ENCODE assay signal across 8 mouse cellular contexts in the genomic region with DNA sequence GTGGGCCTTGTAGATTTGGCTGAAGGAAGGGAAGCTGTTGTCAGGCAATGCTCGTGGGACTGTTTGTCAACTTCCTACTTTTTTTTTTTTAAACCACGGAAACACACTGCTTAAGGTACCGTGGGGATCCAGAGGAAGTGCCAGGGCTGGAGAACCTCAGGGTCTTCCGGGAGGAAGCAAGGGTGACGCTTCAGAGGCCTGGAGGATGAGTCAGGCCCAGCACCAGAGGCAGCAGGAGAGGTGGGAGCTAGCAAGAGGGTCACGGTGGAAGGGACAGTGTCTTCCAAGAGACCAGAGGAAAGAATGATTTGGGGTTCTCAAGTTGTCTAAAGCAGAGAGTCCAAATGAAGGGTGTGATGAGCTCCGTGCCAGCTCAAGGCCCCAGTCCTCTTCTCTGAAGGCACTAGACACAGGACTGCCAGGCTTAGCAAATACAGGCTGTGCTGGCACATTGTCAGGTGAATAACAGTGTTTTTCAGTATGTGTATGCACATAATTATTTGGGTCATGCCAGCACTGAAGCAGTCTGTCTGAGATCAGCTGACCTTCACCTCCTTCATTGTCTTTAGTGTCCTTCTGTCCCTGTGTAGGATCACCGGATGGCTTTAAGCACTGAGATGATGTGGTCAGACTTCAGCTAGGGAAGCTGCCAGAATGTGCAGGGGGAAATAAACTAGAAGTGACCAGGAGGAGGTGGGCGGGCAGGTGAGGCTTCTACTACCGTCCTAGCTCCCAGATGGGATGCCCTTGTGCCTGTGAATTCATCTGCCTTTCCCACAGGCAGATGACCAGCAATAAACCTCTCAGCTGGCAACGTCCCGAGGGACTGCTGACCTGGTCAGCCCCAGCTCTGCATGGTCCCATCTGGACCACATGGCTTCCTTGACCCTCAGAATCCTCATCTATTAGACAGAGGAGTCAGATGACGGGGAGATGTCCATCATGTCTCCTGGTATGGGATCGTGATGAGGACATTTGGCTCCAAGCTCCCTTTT. TPM values are rescaled to one million over a fixed set of nuclear protein-coding genes. Genes with fewer than 3 reads are reported as not detected.
A peak's percentile ranks its signal among the peaks of the same experiment; 100 is the strongest.
DNase-seq lines count a peak whose midpoint lies in the region; ATAC-seq and TF ChIP-seq lines count a peak whose summit lies in the region.
"Had no signal": no experiment of that assay in that cellular context is flagged by ENCODE, and none has a peak within 500 bp of the region (broad histone marks: within the 10 kb centered on the region; RNA-seq: fewer than 3 reads in every experiment).

No protein-coding gene starts in this region.

- TF ChIP-seq CTCF in liver, adult 2 months (IDR thresholded peaks at IDR 0.05; ENCODE audit: low read depth, low read length) = no peak

- no peaks in the 10 kb centered on the region for H3K9me3 ChIP-seq in hindbrain, embryonic 16.5 days (ENCODE audit: control insufficient read depth, low read length)
- H3K9me3 ChIP-seq: limb, embryonic 13.5 days had no signal

- WGBS in liver, adult 2 months = 79% methylated on average over 14 of the region's 14 CpGs
- WGBS in hindbrain, embryonic 16.5 days = 77% methylated on average over 14 of the region's 14 CpGs

- no peak for ATAC-seq in hindbrain, embryonic 16.5 days

- no peak overlapping the region for H3K4me3 ChIP-seq in liver, adult 2 months (ENCODE audit: insufficient read depth, low read depth, low read length)
- no peak overlapping the region for H3K4me3 ChIP-seq in hindbrain, embryonic 16.5 days (ENCODE audit: low read length)
- H3K4me3 ChIP-seq: limb, embryonic 13.5 days had no signal

- H3K4me1 ChIP-seq in liver, adult 2 months (ENCODE audit: control insufficient read depth, insufficient read depth, low read length) = no peaks in the 10 kb centered on the region
- H3K4me1 ChIP-seq in hindbrain, embryonic 16.5 days (ENCODE audit: control insufficient read depth, insufficient read depth, low read depth, low read length) = peaks cover 33% of the 10 kb centered on the region

- H3K4me2 ChIP-seq in hindbrain, embryonic 16.5 days (ENCODE audit: low read length) = no peak overlapping the region

- no peaks in the 10 kb centered on the region for H3K79me2 ChIP-seq in liver, adult 2 months (ENCODE audit: control insufficient read depth, insufficient read depth, low read length)

- no peak overlapping the region for H3K9ac ChIP-seq in liver, adult 2 months (ENCODE audit: low read depth, low read length)
- no peak overlapping the region for H3K9ac ChIP-seq in hindbrain, embryonic 16.5 days (ENCODE audit: low read depth, low read length)
- H3K9ac ChIP-seq: limb, embryonic 13.5 days had no signal

- no peak overlapping the region for H3K27ac ChIP-seq in liver, adult 2 months (replicated peaks; ENCODE audit: insufficient read depth, low read depth, low read length)
- H3K27ac ChIP-seq in hindbrain, embryonic 16.5 days (ENCODE audit: low read depth, low read length) = peak overlapping the region; percentile 74
- H3K27ac ChIP-seq: limb, embryonic 13.5 days had no signal

- H3K27me3 ChIP-seq in liver, adult 2 months (ENCODE audit: control insufficient read depth, insufficient read depth, low read length) = no peaks in the 10 kb centered on the region
- H3K27me3 ChIP-seq in hindbrain, embryonic 16.5 days (replicated peaks; ENCODE audit: control insufficient read depth, insufficient read depth, low read length) = no peaks in the 10 kb centered on the region
- H3K27me3 ChIP-seq: limb, embryonic 13.5 days had no signal

- H3K36me3 ChIP-seq in liver, adult 2 months (ENCODE audit: control insufficient read depth, insufficient read depth, low read length) = no peaks in the 10 kb centered on the region
- H3K36me3 ChIP-seq in hindbrain, embryonic 16.5 days (ENCODE audit: control insufficient read depth, insufficient read depth, low read length) = no peaks in the 10 kb centered on the region
- H3K36me3 ChIP-seq: limb, embryonic 13.5 days had no signal

- no peak for TF ChIP-seq POLR2A in liver, adult 2 months (IDR thresholded peaks at IDR 0.05; ENCODE audit: extremely low read depth, insufficient read depth, low read length)

- DNase-seq in liver, adult 2 months (ENCODE audit: extremely low read depth, low read depth, low spot score) = peak; percentile 42
- DNase-seq in liver = no peak
- peak; percentile 57 for DNase-seq in cerebellum, adult 9-10 months
- DNase-seq in monocyte, adult 2 months (ENCODE audit: low read depth in 1 of 2, low spot score in 2 of 2) = peak; percentile 38 to 39
- DNase-seq in B cell, adult 2 months = no peak
- no peak for DNase-seq in layer of hippocampus, postnatal 25 days (ENCODE audit: extremely low spot score in 1 of 2, low spot score in 1 of 2)

RNA-seq across cellular contexts. Expression of a gene that starts 8.5 kb away (rescaled TPM):
- 23.4 and 26.7 TPM in 2 replicates for total RNA-seq in liver, adult 2 months (2014; rRNA removed)
- polyA plus RNA-seq in liver, adult 2 months (2012; rRNA removed) = 29.5 and 31.2 TPM in 2 replicates
- polyA plus RNA-seq in hindbrain, embryonic 16.5 days (2015; fragmentation: Nextera tagmentation; extraction: Ambion mirVana) = 943 and 1,074 TPM in 2 replicates
- total RNA-seq in layer of hippocampus, postnatal 25 days (2021) = 1,000 to 10,000 TPM; 1,285 to 1,312 TPM

Comparison
In these comparisons a context has a peak if more than half of its experiments do, and no peak if none do; other contexts are left out.
1. DNase-seq: peak in liver, adult 2 months (single experiment), cerebellum, adult 9-10 months (single experiment) and monocyte, adult 2 months (2 of 2); none in liver (single experiment), B cell, adult 2 months (0 of 2) and layer of hippocampus, postnatal 25 days (0 of 2).
2. RNA of a gene that starts 8.5 kb away (total RNA-seq): 1,285 to 1,312 TPM in layer of hippocampus, postnatal 25 days; 23.4 to 26.7 TPM in liver, adult 2 months; every median in the first group is over 10 times any median in the second.